Mouse (Mus musculus) lung, embryonic 14.5 days (tissue): ENCODE results near the gene Nipbl. TPM values are rescaled to one million over a fixed set of nuclear protein-coding genes. Genes with fewer than 3 reads are reported as not detected.

Experiments
- ATAC-seq: fragments of 200-750 bp; cut with Nextera tagmentation; 2 replicates; pipeline ENCODE4 v1.8.0; 2017; ENCODE audit warnings: mild to moderate bottlenecking, moderate TSS enrichment, moderate library complexity; ENCODE audit not compliant: insufficient read depth
- DNase-seq: peaks from one replicate; pipeline ENCODE4 v3.0.0-alpha.2; 2015
- H3K27ac ChIP-seq: fragments of 300-500 bp; sonication (generic); 2 replicates; pipeline ENCODE4 v1.5.1; 2014; ENCODE audit warnings: low read depth, mild to moderate bottlenecking, moderate library complexity
- H3K27me3 ChIP-seq: fragments of 300-500 bp; sonication (generic); 2 replicates; pipeline ENCODE4 v1.6.1; 2014; ENCODE audit warnings: low read length, control low read depth; ENCODE audit not compliant: insufficient read depth
- H3K36me3 ChIP-seq: fragments of 300-500 bp; sonication (generic); 2 replicates; pipeline ENCODE4 v1.6.1; 2014; ENCODE audit warnings: control low read depth; ENCODE audit not compliant: insufficient read depth
- H3K4me1 ChIP-seq: fragments of 300-500 bp; sonication (generic); 2 replicates; pipeline ENCODE4 v1.6.1; 2014; ENCODE audit warnings: antibody characterized with exemption, control low read depth; ENCODE audit not compliant: insufficient read depth
- H3K4me2 ChIP-seq: fragments of 300-500 bp; sonication (generic); 2 replicates; pipeline ENCODE4 v1.6.1; 2014; ENCODE audit warnings: mild to moderate bottlenecking
- H3K4me3 ChIP-seq: fragments of 300-500 bp; sonication (generic); 2 replicates; pipeline ENCODE4 v1.5.1; 2014; ENCODE audit warnings: low read depth, low read length
- H3K9ac ChIP-seq: fragments of 300-500 bp; sonication (generic); 2 replicates; pipeline ENCODE4 v1.6.1; 2014
- H3K9me3 ChIP-seq: fragments of 300-500 bp; sonication (generic); 2 replicates; pipeline ENCODE4 v1.6.1; 2016; ENCODE audit warnings: low read depth, low read length, control low read depth
- CTCF ChIP-seq: IDR thresholded peaks from 2 replicates; pipeline ENCODE4 v1.5.1; 2016; ENCODE audit warnings: antibody characterized with exemption, low read depth
- WGBS: fragments of 180-500 bp; shearing (Covaris S2); extraction: QIAGEN DNeasy Blood & Tissue Kit; methylation state at CpG from one replicate; pipeline ENCODE4 v1.1.7; 2014; 5-methylcytosine and 5-hydroxymethylcytosine counted together
- polyA plus RNA-seq: library from polyadenylated mRNA; unstranded; fragments of >200 nt; fragmentation: Nextera tagmentation; extraction: Ambion mirVana; gene quantifications from 2 replicates; pipeline ENCODE4 v1.2.1, GENCODE M21; 2014

Gene Nipbl
- polyA plus RNA-seq, 1 experiment from 2014 or later, result 23.3 TPM

GRCm38 (mm10) chr15:8271952-8272351 lies 172.3 kb downstream of the Nipbl start:
- Histone ChIP-seq H3K4me1 (no peaks in the 10 kb centered on the region), H3K27ac (no peak overlapping the region), H3K27me3 (no peaks in the 10 kb centered on the region), H3K4me2 (no peak overlapping the region), H3K4me3 (no peak overlapping the region), H3K9ac (no peak overlapping the region), H3K9me3 (no peaks in the 10 kb centered on the region), H3K36me3 (peaks cover 52% of the 10 kb centered on the region)
- ATAC-seq (no peak), DNase-seq (no peak)
- TF ChIP-seq CTCF, result no peak
- WGBS, result 78% methylated on average over 8 of the region's 8 CpGs

GRCm38 (mm10) chr15:8268231-8268630 lies 176.0 kb downstream of the Nipbl start:
- Histone ChIP-seq H3K4me1 (no peaks in the 10 kb centered on the region), H3K27me3 (no peaks in the 10 kb centered on the region), H3K9ac (no peak overlapping the region), H3K36me3 (peaks cover 81% of the 10 kb centered on the region), H3K9me3 (no peaks in the 10 kb centered on the region), H3K4me2 (no peak overlapping the region), H3K4me3 (no peak overlapping the region), H3K27ac (no peak overlapping the region)
- ATAC-seq (no peak), DNase-seq (no peak)
- 84% methylated on average over 8 of the region's 8 CpGs for WGBS
- no peak for TF ChIP-seq CTCF

- Histone ChIP-seq H3K9me3 (no peaks in the 10 kb centered on the region), H3K27ac (no peak overlapping the region), H3K4me2 (no peak overlapping the region), H3K27me3 (no peaks in the 10 kb centered on the region), H3K4me3 (no peak overlapping the region), H3K9ac (no peak overlapping the region), H3K36me3 (peaks cover 78% of the 10 kb centered on the region), H3K4me1 (no peaks in the 10 kb centered on the region)
- ATAC-seq (no peak), DNase-seq (no peak)
- no peak for TF ChIP-seq CTCF
- 87% methylated on average over 3 of the region's 3 CpGs for WGBS
Measured at GRCm38 (mm10) chr15:8267211-8267610, 177.1 kb downstream of the Nipbl start.

GRCm38 (mm10) chr15:8265946-8266345 lies 178.3 kb downstream of the Nipbl start:
- WGBS, result 66% methylated on average over 3 of the region's 3 CpGs
- no peaks in the 10 kb centered on the region for H3K9me3 ChIP-seq
- ATAC-seq (no peak), DNase-seq (no peak)
- no peak overlapping the region for H3K4me2 ChIP-seq
- TF ChIP-seq CTCF, result no peak
- no peaks in the 10 kb centered on the region for H3K27me3 ChIP-seq
- H3K4me3 ChIP-seq, result no peak overlapping the region
- H3K27ac ChIP-seq, result no peak overlapping the region
- H3K9ac ChIP-seq, result no peak overlapping the region
- H3K4me1 ChIP-seq, result no peaks in the 10 kb centered on the region
- H3K36me3 ChIP-seq, result peaks cover 72% of the 10 kb centered on the region

Other genes with a start within 250 kb of the Nipbl start
- not detected in 2 replicates for gene Gm2310, start 75.5 kb upstream of the Nipbl start, polyA plus RNA-seq